Mouse (Mus musculus): ENCODE measurements around the gene Sumf1.

Gene Sumf1

DNA sequence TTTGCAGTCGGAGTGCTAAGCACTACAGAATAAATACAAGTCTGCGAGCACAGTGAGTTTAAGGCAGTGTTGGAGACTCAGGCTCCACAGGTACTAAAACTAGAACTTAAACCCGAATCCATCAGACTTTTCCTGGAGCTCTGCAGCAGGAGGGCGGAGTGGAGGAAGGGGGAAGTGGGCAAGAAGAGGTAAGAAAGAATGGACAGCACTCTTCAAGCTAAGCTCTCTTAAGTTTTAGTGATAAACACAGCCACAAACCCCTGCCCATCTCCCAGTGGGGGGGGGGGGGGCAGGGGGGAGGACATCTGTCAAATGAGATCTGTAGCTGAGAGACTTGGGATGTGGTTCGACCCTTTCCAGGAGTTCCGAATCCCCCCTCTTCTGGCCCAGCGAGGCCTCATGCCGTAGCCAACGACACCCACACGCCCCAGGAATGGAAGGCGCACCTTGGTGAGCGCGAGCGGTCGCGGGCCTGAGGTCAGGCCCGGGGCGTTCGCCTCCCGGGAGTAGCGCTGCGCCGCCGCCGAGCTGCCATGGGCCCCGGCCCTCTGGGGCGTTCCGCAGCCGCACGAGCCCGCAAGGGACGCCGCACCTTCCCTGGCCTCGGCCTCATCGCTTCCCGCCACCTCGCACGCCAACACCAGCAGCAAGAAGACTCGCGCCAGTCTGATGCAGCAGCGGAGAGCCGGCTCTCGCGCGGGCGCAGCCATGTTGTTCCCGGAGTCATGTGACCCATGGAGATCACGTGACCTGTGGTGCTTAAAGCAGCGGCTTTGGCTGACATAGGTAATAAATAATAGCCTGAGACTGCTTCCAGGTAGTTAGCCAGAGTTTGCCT, at the start of gene Sumf1:
Gene Sumf1 (minus strand): TSS at position 736 of the 838 bp plus-strand sequence.
- DNase-seq (ENCODE audit: low spot score) = peak; percentile 94

DNA sequence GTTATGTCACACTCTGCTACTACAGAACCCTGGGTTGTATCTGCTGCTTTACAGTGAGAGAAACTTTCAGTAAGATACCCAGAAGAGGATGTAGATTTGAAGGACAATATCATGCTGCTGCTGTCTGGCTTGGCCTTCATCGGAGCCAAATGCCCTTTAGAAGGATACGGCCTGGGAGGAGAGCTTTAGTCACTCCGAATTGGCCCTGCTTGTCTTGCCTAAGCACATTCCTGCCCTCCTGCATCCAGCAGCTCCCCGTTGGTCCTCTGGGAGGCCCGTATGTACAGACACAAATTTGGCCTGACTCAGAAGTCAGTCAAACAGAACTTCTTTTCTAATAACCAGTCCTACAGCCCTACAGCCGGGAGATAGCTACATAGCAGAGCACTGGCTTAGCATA, 49.2 kb upstream of the Sumf1 start:
- DNase-seq (ENCODE audit: low spot score) = peak; percentile 56

DNA sequence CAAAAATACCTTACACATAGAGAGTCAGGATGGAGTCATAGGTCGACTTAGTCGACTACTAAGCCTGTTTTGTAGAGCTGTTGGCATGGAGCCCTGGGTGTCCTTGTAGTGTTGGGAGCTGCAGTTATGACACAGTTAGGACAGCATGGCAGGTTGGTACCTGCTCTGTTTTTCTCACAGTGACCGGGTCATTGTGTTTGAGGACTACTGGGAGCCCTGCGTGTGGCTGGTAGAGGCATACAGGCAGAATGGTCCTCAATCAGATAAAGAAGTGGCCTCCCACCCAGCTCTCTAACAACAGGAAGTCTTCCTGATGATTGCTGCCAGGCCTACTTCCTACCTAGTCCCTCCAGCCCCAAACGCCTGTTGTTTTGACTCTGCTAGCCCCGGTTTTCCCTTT, 47.7 kb upstream of the Sumf1 start:
- DNase-seq (ENCODE audit: low spot score) = peak; percentile 82

DNA sequence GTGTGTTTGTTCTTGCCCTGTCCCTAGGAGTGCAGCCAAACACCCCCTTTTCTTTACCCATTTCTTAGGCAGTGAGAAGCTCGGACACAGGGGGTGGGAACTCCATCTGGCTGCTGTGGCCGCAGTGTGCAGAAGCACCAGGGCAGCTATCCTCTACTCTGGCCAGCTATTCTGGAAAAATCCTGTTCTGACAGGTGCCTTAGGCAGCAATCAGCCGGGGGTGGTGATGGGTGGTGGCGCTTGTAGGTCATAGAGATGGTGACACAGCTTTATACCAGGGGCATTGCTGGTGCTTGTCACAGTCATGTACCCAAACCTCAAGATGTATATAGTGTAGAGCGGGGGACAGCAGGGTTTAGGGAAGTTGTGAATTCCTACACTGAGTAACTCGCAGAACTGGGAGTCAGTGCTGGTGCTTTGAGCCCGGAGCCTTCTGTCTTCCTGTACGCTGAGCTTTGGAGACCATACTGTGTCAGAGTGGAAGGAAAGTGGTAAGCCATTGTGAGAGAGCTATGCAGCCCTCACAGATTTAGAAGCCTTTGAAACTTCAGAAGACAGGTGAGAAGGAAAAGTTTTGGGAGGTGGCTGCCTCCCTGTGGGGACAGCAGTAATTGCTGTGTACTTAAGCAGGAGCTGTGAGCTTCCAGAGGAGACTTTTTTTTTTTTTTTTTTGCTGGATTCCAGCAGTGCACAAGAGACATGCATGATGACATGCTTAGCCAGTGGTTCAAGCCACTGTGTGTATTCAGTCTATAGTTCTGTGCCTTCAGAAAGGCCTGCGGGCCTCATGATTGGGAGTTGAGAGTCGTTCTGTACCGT, 46.7 kb upstream of the Sumf1 start:
- DNase-seq (ENCODE audit: low spot score) = no peak

DNA sequence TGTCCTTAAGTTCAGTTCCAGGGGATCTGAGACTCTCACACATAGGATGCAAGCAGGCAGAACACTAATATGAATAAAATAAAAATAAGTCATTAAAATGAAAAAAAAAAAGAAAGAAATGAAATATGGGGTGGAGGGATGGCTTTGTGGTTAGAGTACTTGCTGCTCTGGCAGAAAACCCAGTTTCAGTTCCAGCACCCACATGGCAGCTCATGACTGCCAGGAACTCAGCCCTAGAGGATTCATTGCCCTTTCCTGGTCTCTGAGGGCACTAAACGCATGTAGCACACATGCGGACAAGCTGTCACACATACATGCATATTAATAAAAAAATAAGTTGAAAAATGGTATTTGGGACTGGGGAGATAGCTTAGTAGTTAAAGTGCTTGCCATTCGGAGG, 45.2 kb upstream of the Sumf1 start:
- no peak for DNase-seq (ENCODE audit: low spot score)

DNA sequence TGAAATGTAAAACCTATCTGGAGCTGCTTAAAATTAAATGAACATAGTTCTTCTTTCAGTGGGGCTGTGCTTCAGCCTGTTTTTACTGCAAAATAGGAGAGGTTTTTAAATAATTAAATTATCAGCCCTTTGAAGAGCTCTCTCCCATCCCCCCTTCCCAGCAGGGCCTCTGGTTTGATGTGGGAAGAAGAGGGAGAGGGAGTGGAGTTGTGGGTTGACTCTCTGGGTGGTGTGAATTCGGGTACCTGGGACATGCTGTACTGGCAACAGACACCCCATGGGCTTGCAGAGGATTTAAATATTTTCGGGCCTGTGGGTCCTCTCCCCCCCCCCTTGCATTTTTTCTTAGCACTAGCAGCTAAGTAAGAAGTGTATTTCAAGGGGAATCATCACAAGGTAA, 43.2 kb upstream of the Sumf1 start:
- no peak for DNase-seq (ENCODE audit: low spot score)

DNA sequence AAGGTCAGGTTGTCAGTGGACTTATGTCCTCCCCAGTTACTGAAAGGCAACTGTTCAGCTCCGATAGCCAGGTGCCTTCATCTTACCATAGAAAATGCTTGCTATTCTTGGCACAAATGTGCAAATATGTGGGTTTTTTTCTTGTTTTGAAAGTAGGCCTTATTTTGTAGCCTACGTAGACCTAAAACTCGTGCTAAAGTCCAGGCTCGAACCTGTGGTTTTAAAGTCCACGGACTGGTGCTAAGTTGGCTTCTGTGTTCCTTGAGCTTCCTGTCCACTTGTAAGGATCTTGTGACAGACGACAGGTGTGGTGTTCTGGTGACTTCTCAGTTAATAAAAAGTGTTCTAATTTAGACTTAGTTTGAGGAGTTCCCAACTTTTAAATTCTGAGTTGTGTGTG, 42.7 kb upstream of the Sumf1 start:
- no peak for DNase-seq (ENCODE audit: low spot score)

DNA sequence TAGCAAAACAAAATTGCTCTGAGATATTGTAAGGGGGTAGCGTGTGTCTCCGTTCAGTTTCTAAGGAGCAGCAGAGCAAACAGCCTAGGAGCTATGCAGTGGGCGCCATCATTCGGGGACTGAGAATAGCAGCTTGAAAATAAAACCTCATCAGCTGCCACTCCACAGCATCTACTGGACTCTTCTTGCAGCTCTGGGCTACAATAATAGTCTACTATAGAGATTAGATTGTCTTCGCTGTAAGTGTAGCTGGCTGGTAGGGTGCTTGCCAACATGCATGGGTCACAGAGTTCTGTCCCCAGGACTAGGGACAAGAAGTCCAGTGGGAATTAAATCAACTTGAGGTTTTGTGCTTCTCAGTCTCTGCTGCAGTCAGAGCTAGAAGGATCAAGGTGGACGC, 42.1 kb upstream of the Sumf1 start:
- DNase-seq (ENCODE audit: low spot score) = no peak

DNA sequence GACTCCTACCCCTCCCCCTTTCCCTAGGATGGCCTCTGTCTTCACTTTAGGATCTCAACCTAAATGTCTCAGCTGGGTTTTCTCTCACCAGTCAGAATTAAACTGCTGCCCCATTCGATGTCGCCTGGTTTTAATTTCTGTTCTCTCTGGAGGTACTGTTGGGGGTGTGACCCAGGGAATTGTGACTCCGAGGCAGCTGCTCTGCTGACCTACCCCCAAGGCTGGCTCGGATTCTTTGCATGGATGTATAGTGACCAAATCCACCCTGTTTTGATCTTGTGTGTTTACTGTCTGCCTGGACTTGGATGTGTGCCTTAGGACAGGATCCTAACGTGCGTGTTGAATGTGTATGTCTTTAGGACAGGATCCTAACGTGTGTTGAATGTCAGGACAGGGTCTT, 40.8 kb upstream of the Sumf1 start:
- DNase-seq (ENCODE audit: low spot score) = no peak

DNA sequence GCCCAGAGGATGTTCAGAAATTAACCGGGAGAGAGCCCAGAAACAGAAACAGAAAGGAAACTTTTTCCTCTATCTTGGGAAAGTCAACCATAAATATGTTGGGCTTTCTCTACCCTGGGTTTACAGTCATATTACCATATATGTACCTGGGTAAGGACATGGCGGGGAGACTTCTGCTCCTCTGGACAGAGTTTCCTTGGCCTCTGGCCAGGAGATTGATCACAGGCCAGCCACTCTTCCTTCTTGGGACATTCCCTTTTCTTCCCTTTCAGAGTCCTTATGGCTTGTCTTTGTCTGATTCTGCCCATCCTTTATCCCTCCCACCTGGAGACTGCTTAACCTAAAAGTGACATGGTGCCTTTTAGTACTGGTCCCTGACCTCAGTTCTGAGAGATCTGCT, 39.6 kb upstream of the Sumf1 start:
- no peak for DNase-seq (ENCODE audit: low spot score)

DNA sequence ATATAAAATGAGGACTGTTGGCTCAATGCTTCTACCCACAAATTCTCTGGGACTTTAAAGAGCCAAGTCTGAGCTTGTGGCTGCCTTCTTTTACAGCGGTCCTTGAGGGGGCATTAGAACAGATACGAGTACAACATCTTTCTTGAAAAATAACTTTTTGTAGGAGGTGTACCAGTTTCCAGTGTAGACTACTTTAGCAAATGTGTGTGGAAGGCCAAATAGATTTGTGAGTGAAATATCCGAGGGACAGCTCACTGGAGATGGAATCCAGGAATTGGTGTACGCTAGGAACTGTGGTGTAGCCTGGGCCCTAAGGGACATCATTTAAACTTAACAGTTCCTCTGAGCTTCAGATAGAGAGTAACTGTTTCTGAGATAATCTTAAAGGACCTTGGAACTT, 39.0 kb upstream of the Sumf1 start:
- no peak for DNase-seq (ENCODE audit: low spot score)

DNA sequence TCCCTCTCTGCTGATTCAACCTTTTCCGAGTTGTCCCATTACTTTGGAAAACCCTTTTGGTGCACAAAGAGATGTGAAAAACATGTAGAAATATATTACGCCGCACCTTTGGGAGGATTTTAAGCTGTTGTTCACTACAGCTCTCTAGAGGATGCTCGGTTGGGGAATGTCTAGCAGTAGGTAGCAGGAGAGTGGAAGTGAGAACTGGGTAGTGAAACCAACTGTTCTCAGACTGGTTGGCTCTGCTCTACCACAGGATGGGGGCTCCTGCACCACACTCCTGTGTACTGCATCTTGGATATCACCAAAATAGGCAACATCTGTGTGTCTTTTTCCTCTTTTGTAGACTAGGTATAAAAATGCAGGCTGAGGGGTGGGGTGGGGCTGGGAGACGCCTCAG, 37.5 kb upstream of the Sumf1 start:
- no peak for DNase-seq (ENCODE audit: low spot score)

DNA sequence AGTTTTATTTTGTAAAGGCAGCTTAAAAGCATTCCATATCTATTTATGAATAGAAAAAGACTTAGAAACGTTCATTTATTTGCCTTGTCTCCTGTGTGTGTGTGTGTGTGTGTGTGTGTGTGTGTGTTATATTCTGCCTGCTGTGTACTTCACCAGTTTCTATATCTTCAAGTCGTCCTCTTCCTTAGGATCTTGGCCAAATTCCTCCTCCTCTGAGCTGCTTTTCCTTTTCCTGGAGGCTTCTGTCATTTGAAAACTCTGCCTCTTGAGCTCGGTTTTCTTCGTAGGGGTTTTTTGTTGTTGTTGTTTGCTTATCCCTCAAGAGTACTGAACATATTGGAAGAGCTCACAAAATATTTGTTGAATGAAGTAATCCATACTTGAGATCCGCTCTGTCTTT, 37.1 kb upstream of the Sumf1 start:
- no peak for DNase-seq (ENCODE audit: low spot score)

DNA sequence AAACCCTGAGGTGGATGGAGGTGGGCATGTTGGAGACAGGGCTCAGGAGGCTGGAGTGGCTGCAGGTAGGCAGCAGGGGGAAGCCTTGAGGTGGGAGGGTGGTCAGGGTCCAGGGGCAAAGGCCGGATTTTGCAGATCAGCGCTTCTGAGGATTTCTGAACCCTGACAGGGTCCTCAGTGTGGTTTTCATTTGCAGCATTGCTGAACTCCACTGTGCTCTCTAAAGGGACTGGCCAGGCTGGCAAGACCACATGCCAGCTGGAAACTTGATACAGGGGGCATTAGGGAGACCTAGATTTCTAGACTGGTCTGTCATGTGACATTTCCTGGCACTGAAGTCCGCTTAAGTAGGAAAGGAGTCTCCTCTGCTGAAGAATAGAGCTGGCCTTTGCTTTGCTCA, 32.6 kb upstream of the Sumf1 start:
- DNase-seq (ENCODE audit: low spot score) = no peak

DNA sequence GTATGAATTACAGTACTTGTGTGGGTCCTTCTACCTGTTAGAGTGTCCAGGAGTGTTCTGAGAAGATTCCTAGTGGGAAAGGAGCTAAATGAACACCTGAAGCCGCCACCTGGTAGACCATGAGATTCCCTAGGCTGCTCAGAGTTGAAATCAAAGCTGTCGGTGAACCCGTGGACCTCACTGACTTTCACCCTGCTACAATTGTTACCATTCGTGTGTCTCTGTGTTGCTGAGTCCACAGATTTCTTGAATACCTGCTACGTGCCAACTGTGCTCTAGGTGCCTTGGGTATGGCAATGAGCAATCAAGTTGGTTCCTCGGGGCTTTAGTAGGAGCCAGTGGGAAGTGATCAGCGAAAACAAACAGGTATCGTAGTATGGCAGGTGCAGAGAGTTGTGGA, 31.4 kb upstream of the Sumf1 start:
- DNase-seq (ENCODE audit: low spot score) = no peak

DNA sequence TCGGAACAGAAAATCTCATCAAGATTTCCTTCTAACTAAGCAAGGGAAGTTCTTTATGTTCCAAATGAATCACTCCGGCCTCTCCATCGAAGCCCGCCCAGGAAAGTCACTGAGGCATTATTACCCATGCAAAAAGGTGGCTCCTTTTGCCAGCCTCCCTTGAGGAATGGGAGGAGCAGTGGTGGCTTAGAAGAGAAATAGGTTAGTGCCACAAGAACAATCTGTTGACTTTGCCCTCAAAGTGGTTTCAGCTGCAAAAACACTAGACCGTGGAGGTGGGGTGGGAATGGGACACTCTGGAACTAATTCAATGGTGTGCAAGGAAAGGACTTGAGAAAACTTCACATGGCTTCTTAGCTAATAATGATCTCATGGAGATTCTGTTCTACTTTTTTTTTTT, 30.7 kb upstream of the Sumf1 start:
- no peak for DNase-seq (ENCODE audit: low spot score)

DNA sequence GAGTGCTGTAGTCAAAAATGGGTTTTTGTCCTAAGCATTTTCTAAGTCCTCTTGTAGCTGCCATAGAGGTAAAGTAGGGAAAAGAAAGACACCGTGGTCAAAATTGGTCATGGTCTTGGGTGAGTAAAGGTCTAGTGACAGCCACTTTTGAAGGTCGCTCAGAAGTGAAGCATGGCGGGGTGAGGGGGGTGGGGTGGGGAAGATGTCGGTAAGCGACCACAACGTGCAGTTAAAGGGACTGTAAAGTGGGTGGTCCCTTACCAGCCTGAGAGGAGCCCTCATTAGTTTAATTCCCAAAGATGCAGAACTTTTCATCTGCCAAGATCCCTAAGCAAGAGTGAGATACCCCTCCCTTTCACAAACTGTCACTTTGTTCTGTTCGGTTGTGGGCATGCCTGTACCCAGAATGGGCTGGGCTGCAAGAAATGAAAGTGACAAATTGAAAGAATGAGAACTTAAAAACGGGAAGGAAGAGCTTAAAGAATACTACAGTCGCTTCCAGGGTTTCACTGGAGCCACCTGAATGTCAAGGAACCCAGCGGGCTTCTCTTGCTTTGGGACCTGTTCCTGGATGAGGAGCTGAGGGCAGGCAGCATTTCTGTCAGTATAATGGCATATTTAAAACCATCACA, 29.0 kb upstream of the Sumf1 start:
- no peak for DNase-seq (ENCODE audit: low spot score)

DNA sequence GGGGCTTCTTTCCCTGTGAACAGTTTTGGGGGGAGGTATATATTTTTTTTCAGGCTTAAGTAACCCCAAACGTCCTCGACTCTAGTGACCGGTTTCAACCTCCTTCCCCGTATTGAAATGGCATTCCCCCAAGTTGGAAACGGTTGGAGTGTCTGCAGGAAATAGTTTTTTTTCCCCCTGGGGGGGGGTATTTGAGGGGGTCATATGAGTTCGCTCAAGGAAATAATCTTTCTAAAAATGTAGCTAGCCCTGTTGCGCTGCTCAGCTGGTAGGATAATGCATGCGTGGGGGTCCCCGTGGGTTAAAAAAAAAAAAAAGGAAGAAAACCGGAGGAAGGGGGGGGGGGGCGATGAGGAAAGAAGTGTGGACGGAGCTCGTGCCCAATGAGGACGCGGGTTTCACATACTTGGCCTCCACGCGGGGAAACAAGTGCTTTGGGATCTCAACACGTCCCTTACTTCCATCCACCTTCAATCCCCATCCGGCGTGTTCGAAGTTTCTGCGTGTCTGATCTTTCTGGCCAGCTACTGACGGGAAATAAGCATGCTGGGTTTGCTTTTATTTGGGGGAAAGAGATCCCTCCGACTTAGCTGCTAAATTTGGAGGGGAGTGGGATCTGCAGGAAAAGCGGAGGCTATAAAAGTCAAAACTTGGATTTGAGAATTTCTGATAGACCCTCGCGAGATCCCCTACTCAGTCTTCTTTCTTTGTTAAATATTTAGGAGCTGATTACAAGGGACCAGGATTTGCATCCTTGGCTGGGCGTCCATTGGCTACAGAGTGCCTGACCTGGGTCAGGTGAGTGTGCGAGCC, 28.3 kb upstream of the Sumf1 start:
- peak; percentile 30 for DNase-seq (ENCODE audit: low spot score)

DNA sequence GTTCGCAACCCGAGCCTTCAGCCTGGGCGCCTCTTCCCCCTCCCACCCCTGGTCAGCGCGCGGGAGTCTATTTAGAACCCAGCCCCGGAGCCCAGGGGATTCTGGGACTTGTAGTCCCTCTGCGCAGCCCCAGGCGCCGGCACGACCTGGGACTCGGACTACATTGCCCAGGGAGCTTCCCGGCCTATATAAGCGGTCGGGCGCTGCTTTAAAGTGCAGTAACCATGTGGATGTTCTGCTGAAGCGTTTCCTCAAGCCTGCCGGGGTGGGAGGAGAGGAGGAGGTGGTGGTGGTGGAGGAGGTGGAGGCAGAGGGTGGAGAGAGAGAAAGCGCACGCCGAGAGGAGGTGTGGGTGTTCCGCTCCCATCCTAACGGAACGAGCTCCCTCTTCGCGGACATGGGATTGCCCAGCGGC, 27.5 kb upstream of the Sumf1 start, which contains the start of gene Itpr1:
Gene Itpr1 (plus strand): TSS at position 216 of the 415 bp plus-strand sequence.
- peak; percentile 98 for DNase-seq (ENCODE audit: low spot score)

DNA sequence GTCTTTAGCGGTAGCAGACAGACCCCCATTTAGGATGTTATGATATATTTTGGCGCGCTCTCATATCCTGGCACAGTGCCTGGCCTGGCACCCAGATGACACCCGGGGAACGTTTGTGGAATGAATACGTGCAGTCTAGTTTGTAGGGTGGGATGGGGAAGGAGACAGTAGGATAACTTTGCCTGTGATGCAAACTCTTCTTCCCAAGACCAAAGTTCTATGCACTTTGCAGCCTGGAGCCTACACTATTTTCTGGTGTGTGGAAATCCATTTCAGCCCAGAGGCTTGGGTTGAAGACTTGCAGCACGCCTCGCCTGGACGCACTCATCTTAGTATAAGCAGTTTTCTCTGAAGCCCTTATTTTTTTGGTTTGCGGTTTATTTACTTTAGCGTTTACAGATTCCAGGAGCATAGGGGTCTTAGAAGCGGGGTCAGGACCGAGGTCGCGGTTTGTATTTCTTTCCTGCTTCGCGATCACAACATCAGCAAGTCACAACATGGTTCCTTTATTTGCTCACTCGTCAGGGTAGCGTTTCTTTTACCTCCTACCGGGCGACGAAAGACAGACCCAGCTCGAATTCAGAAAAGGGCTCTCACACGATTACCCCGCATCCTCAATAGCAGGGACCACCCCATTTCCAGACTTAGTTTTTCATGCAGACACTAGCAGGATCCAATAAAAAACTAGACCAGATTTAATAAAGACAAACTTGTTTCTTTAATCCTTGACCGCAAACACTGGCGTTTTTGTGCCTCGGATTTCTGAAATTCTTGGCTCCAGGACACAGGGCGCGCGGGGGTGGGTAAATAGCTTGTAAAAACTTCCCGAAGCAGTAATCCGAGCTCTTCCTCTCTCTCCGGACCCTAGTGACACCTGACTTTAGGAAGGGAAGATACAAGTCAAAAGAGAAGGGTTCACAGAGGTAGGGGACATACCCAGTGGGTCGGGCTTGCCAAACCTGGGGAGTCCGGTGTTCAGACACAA, 26.8 kb upstream of the Sumf1 start:
- peak; percentile 20 for DNase-seq (ENCODE audit: low spot score)

Data from urinary bladder, postnatal 14 days (tissue).